Mouse (Mus musculus) left cerebral cortex, adult 2 months (tissue): ENCODE data around the gene Nr6a1. TPM values are rescaled to one million over a fixed set of nuclear protein-coding genes. Genes with fewer than 3 reads are reported as not detected.

Source experiments
- DNase-seq, 2 experiments: peaks; one replicate each; pipeline ENCODE4 v3.0.0; 2021 to 2022; ENCODE audit warnings: low spot score in 2 of 2, mixed read lengths in 1 of 2; ENCODE audit errors: extremely low spot score in 1 of 2
- H3K27ac ChIP-seq: fragments of 200-600 bp; 2 replicates; pipeline ENCODE4 v1.8.1; 2022
- H3K4me3 ChIP-seq: fragments of 200-600 bp; 2 replicates; pipeline ENCODE4 v1.8.1; 2022
- CTCF ChIP-seq: fragments of 200-600 bp; IDR thresholded peaks from 2 replicates; pipeline ENCODE4 v1.8.1; 2022; ENCODE audit warnings: antibody characterized with exemption, mild to moderate bottlenecking, moderate library complexity
- intact Hi-C: fragments of 180-260 bp; cut with DNase I; formaldehyde crosslinking; loops from one replicate; pipeline ENCODE4 v1.15.1; 2025
- total RNA-seq, 2 experiments: library from RNA; stranded (reverse); gene quantifications; 2 replicates each; pipeline ENCODE4 v1.2.3; 2021

Nr6a1 gene
- total RNA-seq, 2 experiments from 2014 or later = 9.3 to 10.4 TPM

DNA sequence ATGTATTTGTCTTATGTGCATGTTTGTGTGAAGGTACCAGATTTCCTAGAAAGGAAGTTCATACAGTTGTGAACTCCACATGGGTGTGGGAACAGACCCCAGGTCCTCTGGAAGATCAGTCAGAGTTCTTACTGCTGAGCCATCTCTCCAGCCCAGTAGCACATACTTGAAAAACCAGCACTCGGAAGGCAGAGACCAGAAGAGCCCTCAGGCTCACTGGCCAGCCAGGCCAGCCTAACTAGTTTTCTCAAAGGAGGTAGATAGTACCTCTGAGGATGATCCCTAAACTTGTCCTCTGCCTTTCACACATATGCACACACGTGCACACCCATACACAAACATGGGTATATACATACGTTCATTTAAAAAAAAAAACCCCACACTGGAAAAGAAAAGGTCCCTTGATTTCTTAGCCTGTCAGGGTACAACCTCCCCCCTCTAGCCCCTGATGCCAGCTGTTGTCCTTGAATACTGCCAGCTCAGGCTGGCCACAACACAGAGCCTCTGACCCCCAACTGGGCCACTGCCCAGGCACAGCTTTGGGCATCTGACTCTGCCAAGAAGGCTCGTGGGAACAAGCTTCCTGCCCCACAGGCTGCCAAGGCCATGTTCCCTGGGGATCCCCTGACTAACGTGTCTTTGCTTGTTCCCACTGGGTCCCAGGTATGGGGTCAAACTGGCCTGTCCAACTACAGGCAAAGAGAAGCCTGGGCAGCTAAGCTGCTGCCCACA is 25.8 kb upstream of the Nr6a1 start:
- no peak for TF ChIP-seq CTCF
- peak; percentile 42 to 63 for DNase-seq
- Histone ChIP-seq H3K27ac (no peak overlapping the region), H3K4me3 (no peak overlapping the region)
- intact Hi-C loops = no loop called here

DNA sequence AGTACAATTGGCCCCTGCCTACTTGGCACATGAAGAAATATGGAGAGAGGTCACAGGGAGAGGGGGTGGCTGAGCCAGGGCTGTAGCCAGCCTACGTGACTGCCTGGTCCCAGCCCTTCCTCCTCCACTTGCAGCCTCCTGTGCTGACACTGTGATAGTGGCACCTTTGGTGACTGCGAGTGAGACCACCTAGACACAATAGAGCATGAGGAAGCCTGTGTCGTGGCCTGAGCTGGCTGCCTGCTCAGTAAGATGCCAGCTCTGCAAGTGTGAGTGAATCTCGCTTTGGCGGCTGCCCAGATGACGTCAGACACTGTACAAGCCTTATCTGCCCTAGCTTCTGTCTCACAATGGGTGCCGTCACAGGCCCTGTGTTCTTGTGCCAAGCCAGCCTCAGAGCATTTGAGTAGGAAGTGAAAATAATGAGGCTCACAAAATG is 22.8 kb upstream of the Nr6a1 start:
- no peak for TF ChIP-seq CTCF
- no peak overlapping the region for H3K4me3 ChIP-seq
- H3K27ac ChIP-seq = peak overlapping the region; percentile 64; the same call in 1 of the 2 replicates
- intact Hi-C loops = no loop called here
- DNase-seq = peak; percentile 74 to 75

DNA sequence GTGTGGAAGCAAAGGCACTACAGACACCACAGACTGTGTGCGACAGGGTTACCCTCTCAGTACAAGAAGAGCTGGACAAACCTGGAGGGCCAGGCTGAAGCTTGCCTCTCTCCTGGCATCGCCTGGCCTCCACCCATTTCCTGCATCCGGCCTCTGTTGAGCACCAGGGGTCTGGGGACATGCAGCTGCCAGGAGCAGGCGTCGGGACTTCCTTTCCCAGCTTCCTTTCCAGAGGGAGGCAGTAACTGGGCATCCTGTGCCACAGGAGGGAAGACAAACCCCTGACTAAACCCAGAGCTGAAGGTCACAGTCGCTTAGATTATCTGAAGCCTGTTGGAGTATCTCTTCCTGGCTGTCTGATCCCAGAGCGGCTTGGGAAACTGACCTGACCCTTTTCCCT is 20.1 kb upstream of the Nr6a1 start:
- no peak for TF ChIP-seq CTCF
- intact Hi-C loops = no loop called here
- Histone ChIP-seq H3K27ac (no peak overlapping the region), H3K4me3 (no peak overlapping the region)
- no peak for DNase-seq

DNA sequence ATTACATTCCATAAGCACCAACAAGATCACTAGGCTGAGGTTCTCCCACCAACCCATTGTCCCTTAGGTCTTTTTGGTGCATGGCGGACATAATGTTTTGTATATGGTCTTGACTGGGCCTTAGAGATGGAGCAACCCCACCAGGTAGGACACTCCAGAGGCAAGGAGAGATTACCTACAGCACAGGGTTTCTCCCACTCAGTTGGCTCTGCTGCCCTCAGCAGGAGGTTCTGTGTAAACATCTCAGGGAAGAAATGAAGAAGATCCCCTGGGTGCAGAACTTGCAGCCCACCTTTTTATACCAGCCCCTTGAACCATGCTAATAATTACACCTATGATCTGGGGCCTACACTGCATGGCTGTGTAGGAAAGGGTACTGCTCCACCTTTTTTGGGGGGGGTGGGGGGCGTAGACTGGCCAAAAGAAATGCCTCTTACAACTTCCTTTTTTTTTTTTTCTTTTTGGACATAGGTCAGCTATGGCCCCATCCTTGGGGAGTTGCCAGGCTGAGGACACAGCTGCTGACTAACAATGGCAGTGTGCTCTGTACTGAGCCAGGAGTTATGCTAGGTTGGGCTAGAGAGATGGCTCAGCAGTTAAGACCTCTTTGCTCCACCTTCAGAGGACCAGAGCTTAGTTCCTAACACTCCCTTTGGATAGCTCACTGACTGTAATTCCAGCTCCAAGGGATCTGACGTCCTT is 17.1 kb upstream of the Nr6a1 start:
- Histone ChIP-seq H3K4me3 (no peak overlapping the region), H3K27ac (no peak overlapping the region)
- TF ChIP-seq CTCF = peak; percentile 15
- intact Hi-C loops = no loop called here
- DNase-seq = no peak

DNA sequence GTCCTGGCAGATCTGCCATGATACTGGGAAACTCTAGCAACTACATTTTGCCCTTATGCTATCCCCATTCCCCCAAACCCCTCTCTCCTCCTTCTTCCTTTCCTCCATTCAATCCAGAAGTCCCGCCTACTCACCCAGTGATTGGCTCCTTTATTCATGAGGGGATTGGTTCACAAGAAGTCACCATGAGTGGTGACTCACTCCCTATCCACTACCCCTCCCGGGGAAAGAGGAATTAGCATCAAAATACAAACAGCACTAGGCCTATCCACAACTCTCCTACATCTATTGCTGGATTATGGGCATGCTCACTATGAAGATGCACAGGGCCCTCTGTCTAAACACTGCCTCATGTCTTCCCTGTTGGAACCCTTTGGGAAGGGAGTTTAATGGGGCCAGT is 16.5 kb upstream of the Nr6a1 start:
- Histone ChIP-seq H3K27ac (no peak overlapping the region), H3K4me3 (no peak overlapping the region)
- DNase-seq = peak in 1 of 2 experiments; percentile 5
- TF ChIP-seq CTCF = no peak
- intact Hi-C loops = no loop called here

DNA sequence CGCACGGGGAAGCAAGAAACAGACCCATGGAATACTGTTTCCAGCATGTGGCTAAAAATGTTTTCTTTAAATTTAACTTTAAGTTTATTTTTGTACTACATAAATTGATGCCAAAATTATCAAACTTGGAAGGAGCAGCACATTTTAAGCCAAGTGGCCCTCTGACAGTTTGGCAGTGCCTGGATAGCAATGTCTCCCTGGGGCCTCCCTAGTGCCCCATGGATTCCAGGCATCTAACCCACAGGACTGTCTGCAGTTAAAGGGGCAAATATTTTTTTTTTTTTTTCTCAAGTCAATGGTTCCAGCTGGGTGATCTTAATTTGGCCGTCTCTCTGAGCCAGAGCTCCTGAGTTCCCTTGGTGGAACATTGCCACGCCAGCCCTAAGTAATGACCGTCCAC is 15.7 kb upstream of the Nr6a1 start:
- TF ChIP-seq CTCF = no peak
- H3K4me3 ChIP-seq = no peak overlapping the region
- no peak overlapping the region for H3K27ac ChIP-seq
- intact Hi-C loops = no loop called here
- no peak for DNase-seq

DNA sequence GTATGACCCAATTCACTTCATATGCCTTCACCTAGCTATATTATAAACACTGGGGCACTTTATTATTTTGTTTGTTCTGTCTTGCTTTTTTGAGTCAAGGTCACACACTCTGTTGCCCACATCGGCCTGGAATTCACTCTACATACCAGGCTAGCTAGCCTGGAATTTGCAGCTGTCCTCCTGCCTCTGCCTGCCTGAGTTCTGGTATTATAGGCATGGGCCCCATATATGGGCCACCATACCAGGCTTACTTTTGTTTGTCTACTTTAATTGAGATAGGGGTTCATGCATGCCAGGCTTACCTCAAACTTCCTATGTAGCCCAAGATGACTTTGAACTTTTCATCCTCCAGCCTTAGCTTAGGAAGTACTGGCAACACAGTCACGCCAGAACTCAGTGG is 14.4 kb upstream of the Nr6a1 start:
- Histone ChIP-seq H3K27ac (no peak overlapping the region), H3K4me3 (no peak overlapping the region)
- no peak for DNase-seq
- intact Hi-C loops = no loop called here
- no peak for TF ChIP-seq CTCF

DNA sequence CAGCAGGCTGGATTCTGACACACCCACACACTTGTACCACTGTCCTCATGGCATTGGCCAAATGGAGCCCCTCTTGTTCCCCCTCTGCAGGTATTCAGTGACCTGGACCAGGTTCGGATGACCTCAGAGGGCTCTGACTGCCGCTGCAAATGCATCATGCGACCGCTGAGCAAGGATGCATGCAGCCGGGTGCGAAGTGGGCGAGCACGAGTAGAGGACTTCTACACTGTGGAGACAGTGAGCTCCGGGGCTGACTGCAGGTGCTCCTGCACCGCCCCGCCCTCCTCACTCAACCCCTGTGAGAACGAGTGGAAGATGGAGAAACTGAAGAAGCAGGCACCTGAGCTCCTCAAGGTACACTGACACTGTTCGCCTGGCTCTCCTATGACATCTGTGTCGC is 13.9 kb upstream of the Nr6a1 start:
- no peak overlapping the region for H3K27ac ChIP-seq
- TF ChIP-seq CTCF = no peak
- intact Hi-C loops = no loop called here
- no peak for DNase-seq
- no peak overlapping the region for H3K4me3 ChIP-seq

DNA sequence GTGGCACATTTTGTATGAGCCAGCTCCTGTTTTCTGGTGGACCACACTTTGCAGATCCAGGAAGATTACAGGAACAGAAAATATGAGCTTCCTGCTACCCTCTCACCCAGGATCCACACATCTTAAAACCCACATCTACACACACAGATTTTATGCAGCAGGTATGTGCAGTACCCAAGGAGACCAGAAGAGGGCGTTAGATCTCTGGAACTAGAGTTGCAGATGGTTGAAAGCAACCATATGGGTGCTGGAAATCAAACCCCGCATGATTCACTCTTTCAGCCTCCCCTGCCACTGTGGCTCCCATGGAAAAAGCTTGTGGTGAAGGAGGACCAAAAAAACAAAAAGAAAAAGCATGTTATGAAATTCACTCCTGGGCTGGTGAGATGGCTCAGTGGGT is 11.6 kb upstream of the Nr6a1 start:
- peak in 1 of 2 experiments; percentile 5 for DNase-seq
- intact Hi-C loops = no loop called here
- TF ChIP-seq CTCF = peak; percentile 21
- Histone ChIP-seq H3K4me3 (no peak overlapping the region), H3K27ac (no peak overlapping the region)

DNA sequence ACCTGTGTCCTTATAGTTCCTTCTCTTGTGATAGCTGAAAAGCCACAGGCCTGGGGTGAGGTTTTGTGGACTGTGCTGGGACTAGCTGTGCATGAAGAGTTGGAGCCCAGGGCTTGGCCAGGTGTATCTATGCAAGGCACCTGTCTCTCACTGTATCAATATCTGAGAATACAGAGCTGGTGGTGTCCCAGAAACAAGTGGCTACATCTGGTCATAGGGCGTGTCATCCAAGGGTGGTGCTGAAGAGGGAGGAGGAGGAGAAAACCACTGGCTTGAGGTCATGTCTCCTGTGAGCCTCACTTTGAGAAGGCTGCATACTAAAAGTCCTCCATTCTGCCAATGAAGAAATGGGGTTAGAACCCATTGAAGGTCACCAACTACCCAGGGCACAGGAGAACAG is 10.5 kb upstream of the Nr6a1 start:
- no peak for TF ChIP-seq CTCF
- H3K4me3 ChIP-seq = no peak overlapping the region
- intact Hi-C loops = no loop called here
- peak in 1 of 2 experiments; percentile 3 for DNase-seq
- H3K27ac ChIP-seq = no peak overlapping the region

DNA sequence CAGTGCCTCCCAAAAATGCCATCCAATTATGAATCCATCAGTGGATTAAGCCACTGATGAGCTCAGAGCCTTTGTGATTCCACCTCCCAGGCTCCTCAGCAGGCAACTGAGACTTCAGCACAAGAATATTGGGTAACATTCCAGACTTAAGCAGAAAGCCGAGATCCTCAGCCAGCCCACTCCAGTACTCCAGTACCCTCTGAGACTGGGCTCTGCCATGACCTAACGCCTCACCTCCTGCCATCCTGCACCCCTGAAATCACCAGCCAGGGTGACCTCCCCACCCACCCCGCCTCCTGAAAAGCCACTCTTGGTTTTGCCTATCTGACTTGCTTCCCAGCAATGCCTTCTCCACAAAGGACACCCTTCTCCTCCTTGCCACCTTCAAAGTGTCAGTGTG is 9.9 kb upstream of the Nr6a1 start:
- TF ChIP-seq CTCF = no peak
- Histone ChIP-seq H3K4me3 (no peak overlapping the region), H3K27ac (no peak overlapping the region)
- intact Hi-C loops = no loop called here
- peak in 1 of 2 experiments; percentile 5 for DNase-seq

DNA sequence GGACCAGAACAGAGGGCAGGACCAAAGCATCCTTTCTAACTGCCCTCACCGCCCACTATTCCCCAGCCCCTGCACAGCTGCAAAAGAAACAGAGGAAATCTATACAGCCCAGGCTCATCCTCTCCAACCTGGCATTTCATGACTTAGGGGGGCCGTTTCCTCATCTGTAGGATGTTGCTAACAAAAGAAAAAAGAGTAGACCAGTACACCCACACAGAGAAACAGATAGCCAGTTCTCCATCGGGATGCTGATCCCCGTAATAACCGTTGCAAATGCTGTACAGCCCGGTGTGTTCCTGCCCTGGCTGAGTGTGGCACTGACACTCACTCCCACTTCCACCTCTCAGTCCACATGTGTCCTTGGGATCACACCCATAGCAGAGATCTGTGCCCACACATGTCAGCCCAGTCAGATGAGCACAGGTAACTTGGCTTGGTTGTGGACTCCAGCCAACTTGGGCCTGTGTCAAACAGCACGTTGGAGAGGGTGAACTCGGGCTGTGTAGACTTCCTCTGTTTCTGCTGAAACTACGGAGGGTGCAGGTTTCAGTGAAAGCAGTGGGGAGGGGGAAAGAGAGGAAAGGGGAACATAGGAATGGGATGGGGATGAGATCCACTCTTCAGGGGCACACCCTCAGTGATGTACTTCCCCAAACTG is 9.4 kb upstream of the Nr6a1 start:
- no peak for DNase-seq
- TF ChIP-seq CTCF = no peak
- Histone ChIP-seq H3K4me3 (no peak overlapping the region), H3K27ac (no peak overlapping the region)
- intact Hi-C loops = no loop called here
